ENCODE assay signal across 9 mouse cellular contexts in genomic region chrX:102250891-102251170, GRCm38 (mm10). TPM values are rescaled to one million over a fixed set of nuclear protein-coding genes. Genes with fewer than 3 reads are reported as not detected.
DNase-seq lines count a peak whose midpoint lies in the region; ATAC-seq and TF ChIP-seq lines count a peak whose summit lies in the region.
"Had no signal": no experiment of that assay in that cellular context is flagged by ENCODE, and none has a peak within 500 bp of the region (broad histone marks: within the 10 kb centered on the region; RNA-seq: fewer than 3 reads in every experiment).

No protein-coding gene starts in this region.

- 0 out of 2 replicates have a peak, but pooled peaks cover 10% of the 10 kb centered on the region for H3K4me1 ChIP-seq in liver, adult 2 months (ENCODE audit: control insufficient read depth, insufficient read depth, low read length)
- H3K4me1 ChIP-seq in embryonic facial prominence, embryonic 14.5 days (ENCODE audit: control insufficient read depth, insufficient read depth, low read length), result peaks cover 4% of the 10 kb centered on the region; the same call in 1 of the 2 replicates
- no peaks in the 10 kb centered on the region for H3K4me1 ChIP-seq in intestine, postnatal 0 days (replicated peaks; ENCODE audit: control insufficient read depth, insufficient read depth, low read length)
- H3K4me1 ChIP-seq in neural tube, embryonic 15.5 days, result peaks cover 29% of the 10 kb centered on the region

- peak overlapping the region; percentile 76 for H3K4me2 ChIP-seq in embryonic facial prominence, embryonic 14.5 days (ENCODE audit: low read depth, low read length)
- peak overlapping the region; percentile 91 for H3K4me2 ChIP-seq in intestine, postnatal 0 days (replicated peaks; ENCODE audit: low read depth)
- peak overlapping the region; percentile 90 for H3K4me2 ChIP-seq in neural tube, embryonic 15.5 days

- no peak for TF ChIP-seq CTCF in liver, adult 2 months (IDR thresholded peaks at IDR 0.05; ENCODE audit: low read depth, low read length)
- TF ChIP-seq CTCF in intestine, postnatal 0 days (IDR thresholded peaks at IDR 0.05; ENCODE audit: low read depth), result no peak

- 1% methylated on average over 23 of the region's 24 CpGs for WGBS in liver, adult 2 months
- WGBS in embryonic facial prominence, embryonic 14.5 days, result 8% methylated on average over 5 of the region's 24 CpGs
- WGBS in intestine, postnatal 0 days, result 11% methylated on average over 24 of the region's 24 CpGs
- WGBS in neural tube, embryonic 15.5 days, result 17% methylated on average over 23 of the region's 24 CpGs

- H3K4me3 ChIP-seq in liver, adult 2 months (ENCODE audit: insufficient read depth, low read depth, low read length), result peak overlapping the region; percentile 84; the same call in 1 of the 2 replicates
- peak overlapping the region; percentile 56 for H3K4me3 ChIP-seq in embryonic facial prominence, embryonic 14.5 days (ENCODE audit: low read depth, low read length)
- peak overlapping the region; percentile 49 for H3K4me3 ChIP-seq in intestine, postnatal 0 days (ENCODE audit: low read depth, low read length)
- peak overlapping the region; percentile 57 for H3K4me3 ChIP-seq in neural tube, embryonic 15.5 days (replicated peaks)

- DNase-seq in liver, adult 2 months (ENCODE audit: extremely low read depth, low read depth, low spot score), result no peak
- no peak for DNase-seq in liver
- DNase-seq in embryonic facial prominence, embryonic 14.5 days (ENCODE audit: low spot score), result no peak
- no peak for DNase-seq in adrenal gland, adult 8-10 months
- DNase-seq in natural killer cell, adult 2 months (ENCODE audit: low spot score in 2 of 2), result no peak
- no peak for DNase-seq in frontal cortex, postnatal 14 days (ENCODE audit: low spot score in 2 of 2)

- no peak overlapping the region for H3K27ac ChIP-seq in liver, adult 2 months (replicated peaks; ENCODE audit: insufficient read depth, low read depth, low read length)
- H3K27ac ChIP-seq in embryonic facial prominence, embryonic 14.5 days (replicated peaks; ENCODE audit: low read depth, low read length), result no peak overlapping the region
- no peak overlapping the region for H3K27ac ChIP-seq in intestine, postnatal 0 days (ENCODE audit: low read depth, low read length)
- no peak overlapping the region for H3K27ac ChIP-seq in neural tube, embryonic 15.5 days (replicated peaks)
- H3K27ac ChIP-seq: macrophage had no signal

- peaks cover 9% of the 10 kb centered on the region; the same call in 1 of the 2 replicates for H3K27me3 ChIP-seq in liver, adult 2 months (ENCODE audit: control insufficient read depth, insufficient read depth, low read length)
- peaks cover 54% of the 10 kb centered on the region for H3K27me3 ChIP-seq in embryonic facial prominence, embryonic 14.5 days (replicated peaks; ENCODE audit: control insufficient read depth, insufficient read depth, low read length)
- peaks cover 30% of the 10 kb centered on the region for H3K27me3 ChIP-seq in intestine, postnatal 0 days (replicated peaks; ENCODE audit: control insufficient read depth, insufficient read depth, low read length)
- peaks cover 58% of the 10 kb centered on the region for H3K27me3 ChIP-seq in neural tube, embryonic 15.5 days (replicated peaks)

- no peak overlapping the region for H3K9ac ChIP-seq in liver, adult 2 months (ENCODE audit: low read depth, low read length)
- peak overlapping the region; percentile 54 for H3K9ac ChIP-seq in embryonic facial prominence, embryonic 14.5 days (ENCODE audit: low read depth, low read length)
- H3K9ac ChIP-seq in intestine, postnatal 0 days (ENCODE audit: low read depth, low read length), result no peak overlapping the region
- peak overlapping the region; percentile 17; the same call in 1 of the 2 replicates for H3K9ac ChIP-seq in neural tube, embryonic 15.5 days (replicated peaks)

- no peaks in the 10 kb centered on the region for H3K9me3 ChIP-seq in embryonic facial prominence, embryonic 14.5 days (ENCODE audit: control insufficient read depth, low read length)
- no peaks in the 10 kb centered on the region for H3K9me3 ChIP-seq in intestine, postnatal 0 days (ENCODE audit: control insufficient read depth)
- H3K9me3 ChIP-seq in neural tube, embryonic 15.5 days (replicated peaks), result no peaks in the 10 kb centered on the region

- no peak for ATAC-seq in embryonic facial prominence, embryonic 14.5 days (ENCODE audit: low read depth)
- peak; percentile 8; the same call in 1 of the 2 replicates for ATAC-seq in intestine, postnatal 0 days
- no peak for ATAC-seq in neural tube, embryonic 15.5 days (ENCODE audit: low FRiP score)

- no peaks in the 10 kb centered on the region for H3K36me3 ChIP-seq in liver, adult 2 months (ENCODE audit: control insufficient read depth, insufficient read depth, low read length)
- no peaks in the 10 kb centered on the region for H3K36me3 ChIP-seq in embryonic facial prominence, embryonic 14.5 days (ENCODE audit: control insufficient read depth, insufficient read depth, low read length)
- no peaks in the 10 kb centered on the region for H3K36me3 ChIP-seq in intestine, postnatal 0 days (ENCODE audit: control insufficient read depth, insufficient read depth)
- no peaks in the 10 kb centered on the region for H3K36me3 ChIP-seq in neural tube, embryonic 15.5 days

- H3K79me2 ChIP-seq in liver, adult 2 months (ENCODE audit: control insufficient read depth, insufficient read depth, low read length), result no peaks in the 10 kb centered on the region

- TF ChIP-seq POLR2A in liver, adult 2 months (IDR thresholded peaks at IDR 0.05; ENCODE audit: extremely low read depth, insufficient read depth, low read length), result no peak

RNA-seq across cellular contexts. Expression of gene Cited1, which starts 1.1 kb away (rescaled TPM):
- total RNA-seq in liver, adult 2 months (2014; rRNA removed), result not detected in 2 replicates
- polyA plus RNA-seq in liver, adult 2 months (2012; rRNA removed), result 0.14 TPM in 1 of 2 replicates, not detected in the other
- 25.4 and 30.1 TPM in 2 replicates for polyA plus RNA-seq in embryonic facial prominence, embryonic 14.5 days (2014; fragmentation: Nextera tagmentation; extraction: Ambion mirVana)
- 0.67 and 0.68 TPM in 2 replicates for polyA plus RNA-seq in intestine, postnatal 0 days (2015; fragmentation: Nextera tagmentation; extraction: Ambion mirVana)
- polyA plus RNA-seq in neural tube, embryonic 15.5 days (2015; fragmentation: Nextera tagmentation; extraction: Ambion mirVana), result 9.9 and 13.2 TPM in 2 replicates
- 100 to 1,000 TPM in 1 of 4 experiments, 10 to 100 TPM in 1, 1 to 10 TPM in 2; 2.0 to 111 (median 45.5) TPM for total RNA-seq in adrenal gland, adult 8-10 months (2022)
- polyA plus RNA-seq: macrophage had no signal

Comparison
In these comparisons a context has a peak if more than half of its experiments do, and no peak if none do; other contexts are left out.
1. H3K9ac ChIP-seq: peak in embryonic facial prominence, embryonic 14.5 days (single experiment) and neural tube, embryonic 15.5 days (single experiment); none in liver, adult 2 months (single experiment) and intestine, postnatal 0 days (single experiment).
2. Peak in every context shown above with its lines, with median percentiles within 50 percentile points of each other: H3K4me3 ChIP-seq and H3K4me2 ChIP-seq.